Mouse (Mus musculus): ENCODE data around the gene Zscan18.

DNA sequence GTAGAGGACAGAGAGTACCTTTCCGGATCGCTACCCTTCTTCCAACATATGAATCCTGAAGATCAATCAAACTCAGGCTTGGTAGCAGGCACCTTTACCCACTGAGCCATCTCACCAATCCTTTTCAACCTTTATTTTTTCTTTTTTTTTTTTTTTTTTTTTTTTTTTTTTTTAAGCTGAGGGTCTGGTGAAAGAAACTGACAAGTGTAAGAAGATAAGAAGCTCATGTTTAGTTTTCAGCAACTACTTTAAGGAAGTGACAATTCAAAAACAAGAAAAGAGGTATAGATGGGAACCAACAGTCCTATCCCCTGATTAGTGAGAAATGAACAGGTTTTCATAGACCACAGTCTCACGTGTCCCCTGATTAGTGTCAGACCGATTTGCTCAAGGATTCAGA is 32.3 kb upstream of the Zscan18 start:
- TF ChIP-seq EP300 (IDR thresholded peaks at IDR 0.05; ENCODE audit: insufficient read depth, low read depth, low read length) (no peak), CTCF (IDR thresholded peaks at IDR 0.05; ENCODE audit: low read depth, low read length) (no peak)

Data from ES-Bruce4 (cell line).